Mouse (Mus musculus) thymus, adult 18-20 months (tissue): ENCODE results near the gene Vps37b.

Experiments
- DNase-seq, 2 experiments: peaks; one replicate each; pipeline ENCODE4 v3.0.0; 2022; ENCODE audit warnings: mixed read lengths in 2 of 2

The Vps37b gene

DNA sequence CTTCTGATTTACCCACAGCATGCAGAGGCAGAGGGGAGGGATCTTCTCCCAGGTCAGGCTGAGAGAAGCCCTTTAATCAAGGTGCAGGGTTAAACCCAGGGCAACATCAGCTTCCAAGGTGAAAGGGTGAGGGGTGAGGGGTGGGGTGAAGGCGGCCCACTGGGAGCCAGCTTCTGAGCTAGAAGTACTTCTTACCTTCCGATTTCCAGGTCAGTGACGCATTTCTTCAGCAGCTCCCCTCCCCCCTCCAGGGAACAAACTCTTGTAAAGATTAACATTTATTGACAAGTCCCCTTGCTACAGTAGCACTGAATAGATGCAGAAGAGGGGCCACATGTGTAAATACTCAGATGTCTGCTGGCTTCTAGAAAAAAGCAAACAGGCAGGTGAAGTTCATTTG, 54.8 kb downstream of the Vps37b start:
- DNase-seq, result no peak

DNA sequence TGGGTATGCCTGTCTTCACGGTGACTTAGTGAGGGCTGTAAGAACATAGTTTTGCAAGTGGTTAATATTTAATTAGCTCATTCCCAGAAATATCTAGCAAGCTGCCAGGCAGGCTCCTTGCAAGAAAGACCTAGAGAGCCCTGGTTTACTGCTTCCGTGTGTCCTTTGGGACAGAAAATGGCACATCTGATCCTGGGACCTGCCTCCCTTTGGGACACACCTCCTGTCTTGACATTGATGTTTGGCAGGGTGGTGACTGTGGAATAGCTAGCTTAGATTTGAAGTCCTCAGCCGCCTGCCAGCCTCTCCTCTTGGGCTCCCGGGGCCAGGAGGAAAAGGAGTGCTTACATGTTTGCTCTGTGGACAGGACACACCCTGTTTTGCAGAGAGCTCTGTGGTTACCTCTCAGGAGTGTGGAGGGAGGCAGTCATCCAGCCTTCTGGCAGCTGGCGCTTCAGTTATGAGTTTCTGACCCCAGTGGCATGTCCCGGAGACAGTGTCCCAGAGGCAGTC, 56.3 kb downstream of the Vps37b start:
- no peak for DNase-seq

DNA sequence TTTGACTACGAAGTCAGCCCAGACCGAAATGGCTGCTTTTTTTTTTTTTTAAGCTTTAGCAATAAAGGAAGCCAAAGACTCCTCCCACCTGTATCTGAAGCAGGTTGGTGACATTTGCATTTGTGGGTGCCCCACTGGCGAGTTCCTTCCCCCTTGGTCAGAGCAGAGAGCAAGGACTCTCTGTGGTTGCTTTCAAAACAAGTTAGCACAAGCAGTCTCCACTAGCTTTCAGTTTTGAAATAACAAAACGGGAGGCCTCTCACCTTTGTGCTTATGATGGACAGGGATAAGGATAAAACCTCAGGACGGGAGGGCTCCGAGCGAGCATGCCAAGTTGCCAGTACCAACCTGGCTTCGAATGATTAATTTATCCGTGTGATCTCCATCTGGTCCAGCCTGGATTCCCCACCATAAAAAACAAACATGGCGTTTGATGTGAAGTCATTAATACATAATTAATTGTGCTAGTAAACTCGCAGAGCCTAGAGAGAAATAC, 57.4 kb downstream of the Vps37b start:
- DNase-seq, result peak in 1 of 2 experiments; percentile 39

DNA sequence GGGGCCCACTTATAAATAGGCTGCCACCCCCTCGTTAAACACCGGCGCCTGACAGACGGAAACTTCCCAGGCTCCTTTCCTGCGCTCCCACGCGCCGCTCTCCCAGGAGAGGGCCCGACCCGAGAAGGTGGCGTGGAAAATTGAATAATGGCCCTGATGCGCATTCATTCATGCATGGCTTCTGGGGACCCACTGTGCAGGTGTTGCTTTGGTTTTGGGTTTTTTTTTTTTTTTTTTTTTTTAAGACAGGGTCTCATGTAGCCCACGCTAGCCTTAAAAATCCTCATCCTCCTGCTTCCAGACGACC, 57.9 kb downstream of the Vps37b start:
- DNase-seq, result no peak

DNA sequence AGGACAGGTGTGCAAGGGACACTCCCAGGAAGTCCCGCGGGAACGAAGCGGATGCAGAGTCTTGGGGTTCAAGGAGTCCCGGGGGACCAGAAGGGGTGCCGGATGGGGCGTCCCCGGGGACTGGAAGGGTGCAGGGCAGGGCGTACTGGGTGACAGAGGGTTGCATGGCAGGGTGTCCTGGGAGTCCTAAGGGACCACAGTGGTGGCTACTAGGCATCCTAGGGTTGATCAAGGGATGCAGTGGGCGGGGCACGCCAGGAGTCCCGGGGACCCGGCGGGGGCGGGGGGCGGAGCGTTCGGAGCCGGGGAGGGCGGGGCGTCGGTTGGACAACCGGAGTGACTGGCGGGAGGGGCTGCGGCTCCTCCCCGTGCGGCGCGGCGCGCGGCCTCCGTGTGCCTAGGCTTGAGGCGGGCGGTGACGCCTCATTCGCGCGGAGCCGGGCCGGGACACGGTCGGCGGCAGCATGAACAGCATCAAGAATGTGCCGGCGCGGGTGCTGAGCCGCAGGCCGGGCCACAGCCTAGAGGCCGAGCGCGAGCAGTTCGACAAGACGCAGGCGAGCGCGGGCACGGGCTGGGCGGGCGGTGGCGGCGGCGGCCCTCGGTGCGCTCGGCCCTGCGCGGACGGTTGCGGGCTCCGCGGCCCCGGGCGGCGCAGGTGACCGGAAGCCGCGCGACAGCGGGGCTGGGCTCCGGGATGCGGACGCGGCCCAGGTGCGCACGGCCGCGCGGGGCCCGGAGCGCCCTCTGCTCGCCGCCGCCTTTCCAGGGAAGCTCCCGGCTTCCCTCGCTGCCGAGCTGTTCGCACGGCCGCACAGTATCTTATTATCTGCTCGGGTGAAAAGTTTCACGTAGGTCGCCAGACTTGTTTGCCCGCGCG, 58.5 kb downstream of the Vps37b start, which contains the start of gene Hip1r:
Hip1r (plus strand) TSS at position 330 of the 880 bp plus-strand sequence.
- DNase-seq, result peak; percentile 50 to 72

DNA sequence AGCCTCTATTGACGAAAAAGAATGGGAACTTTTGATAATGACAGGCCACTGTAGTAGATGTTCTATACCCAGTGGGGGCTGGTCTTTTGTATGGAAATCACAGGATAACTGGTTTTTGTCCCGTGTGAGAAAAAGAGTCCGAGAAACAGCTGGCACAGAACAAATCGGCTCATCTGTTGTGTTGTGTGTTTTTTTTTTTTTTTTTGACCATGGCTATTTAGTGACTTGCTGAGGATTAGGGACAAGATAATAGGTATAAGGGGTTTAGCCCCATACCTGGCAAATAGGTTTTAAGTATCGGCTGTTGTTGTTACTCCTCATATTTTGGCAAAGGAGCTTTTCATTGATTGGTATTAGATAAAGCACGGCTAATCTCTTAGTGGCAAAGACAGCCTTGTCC, 59.6 kb downstream of the Vps37b start:
- DNase-seq, result no peak

DNA sequence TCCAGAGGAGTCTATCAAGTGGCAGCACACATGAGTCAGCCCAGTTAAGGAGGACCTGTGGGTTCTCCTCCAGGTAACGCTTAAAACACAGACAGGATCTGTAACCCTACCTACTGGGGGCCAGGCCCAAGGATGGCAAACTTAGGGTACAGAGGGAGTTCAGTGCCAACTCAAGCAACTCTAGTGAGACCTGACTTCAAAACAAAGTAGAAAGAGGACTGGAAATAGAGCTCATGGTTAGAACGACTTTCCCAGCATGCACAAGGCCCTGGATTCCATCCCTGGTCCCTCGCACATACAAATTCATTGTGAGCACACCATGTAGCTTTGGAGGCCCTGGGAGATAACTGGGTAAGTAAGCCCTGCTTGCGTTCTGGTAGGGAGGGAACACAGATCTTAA, 61.5 kb downstream of the Vps37b start:
- no peak for DNase-seq

DNA sequence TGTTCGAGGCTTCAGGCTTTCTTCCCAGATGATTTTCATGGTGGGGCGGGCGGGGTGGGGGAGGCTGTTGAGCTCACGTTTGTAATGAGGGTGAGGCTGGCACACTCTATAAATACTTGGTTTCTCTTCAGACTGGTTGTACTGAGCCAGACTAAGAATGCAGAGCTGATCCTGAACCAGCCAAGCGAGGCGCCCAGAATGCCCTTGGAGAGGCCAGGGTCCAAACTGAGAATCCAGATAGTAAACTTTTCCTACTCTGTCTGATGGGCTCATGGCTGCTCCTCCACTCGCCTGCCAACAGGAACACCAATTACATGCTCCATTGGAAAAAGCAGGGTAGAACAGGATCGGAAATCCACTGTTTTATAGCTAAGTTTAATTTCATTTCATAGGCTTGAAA, 62.9 kb downstream of the Vps37b start:
- no peak for DNase-seq

DNA sequence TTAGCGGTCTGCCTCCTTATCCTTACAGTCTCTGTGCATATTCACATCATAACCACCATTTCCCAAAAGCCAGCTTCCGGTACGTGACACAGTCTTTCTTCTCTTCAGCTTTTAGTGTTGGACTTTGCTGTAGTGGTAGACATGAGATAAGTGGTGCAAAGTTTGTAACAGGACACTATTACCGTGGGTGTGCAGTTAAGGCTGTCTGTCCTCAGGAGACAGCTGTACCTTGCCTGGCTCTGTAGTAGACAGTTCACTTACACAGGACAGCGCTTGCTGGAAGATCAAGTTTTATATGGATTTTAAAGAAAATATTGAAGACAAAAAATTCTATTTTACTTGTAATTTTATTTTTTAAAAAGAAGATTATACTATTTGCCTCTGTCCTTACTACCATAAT, 63.6 kb downstream of the Vps37b start:
- DNase-seq, result no peak

DNA sequence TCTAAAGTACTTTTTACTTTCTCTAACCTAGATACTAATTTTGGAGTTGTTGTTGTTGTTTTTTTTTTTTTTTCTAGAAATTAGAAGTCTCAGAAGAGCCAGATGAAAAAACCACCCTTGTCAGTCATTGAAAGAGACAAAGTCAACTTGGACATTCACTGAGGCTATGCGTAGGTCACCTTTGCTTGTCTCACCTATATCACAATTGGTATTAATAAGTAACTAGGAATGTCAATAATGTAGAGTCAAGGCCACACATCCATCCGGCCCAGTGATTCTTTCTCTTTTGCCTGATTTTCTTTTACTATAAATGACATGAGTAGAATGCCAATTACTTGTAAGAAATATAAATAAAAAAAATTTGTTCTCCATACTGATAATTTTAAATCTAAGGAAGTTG, 65.3 kb downstream of the Vps37b start:
- no peak for DNase-seq

DNA sequence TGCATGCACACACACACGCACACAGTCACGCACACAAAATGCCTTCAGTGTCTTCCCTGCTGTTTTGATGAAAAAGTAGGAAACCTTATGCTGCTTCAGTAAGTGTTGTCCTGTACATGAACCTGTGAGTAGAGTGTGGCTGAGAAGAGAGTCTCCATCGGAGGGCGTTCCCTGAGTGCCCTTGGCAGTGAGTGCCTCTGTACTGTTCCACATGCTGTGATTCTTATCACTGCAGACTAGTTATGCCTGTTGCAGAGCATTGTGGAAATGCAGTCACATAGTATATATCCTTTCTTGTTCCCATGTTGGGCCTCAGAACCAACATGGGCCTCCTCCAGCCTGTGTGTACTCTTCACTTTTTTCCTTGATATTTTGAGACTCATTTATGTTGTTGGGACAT, 67.9 kb downstream of the Vps37b start:
- DNase-seq, result no peak

DNA sequence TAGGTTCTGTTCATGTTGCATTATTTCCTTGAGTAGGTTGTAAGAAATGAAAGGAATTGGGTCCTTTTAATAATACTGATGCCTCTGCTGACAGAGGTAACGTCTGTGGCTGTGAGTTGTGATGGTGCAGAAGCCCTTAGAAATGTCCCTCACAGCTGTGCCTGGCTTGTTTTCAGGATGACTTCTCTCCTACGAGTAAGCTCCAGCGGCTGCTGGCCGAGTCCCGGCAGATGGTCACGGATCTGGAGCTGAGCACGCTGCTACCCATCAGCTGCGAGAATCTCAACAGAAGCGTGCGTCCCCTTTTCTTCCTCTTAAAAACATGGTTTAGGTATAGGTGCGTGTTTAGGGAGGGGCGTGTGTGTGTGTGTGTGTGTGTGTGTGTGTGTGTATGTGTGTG, 71.0 kb downstream of the Vps37b start:
- no peak for DNase-seq

DNA sequence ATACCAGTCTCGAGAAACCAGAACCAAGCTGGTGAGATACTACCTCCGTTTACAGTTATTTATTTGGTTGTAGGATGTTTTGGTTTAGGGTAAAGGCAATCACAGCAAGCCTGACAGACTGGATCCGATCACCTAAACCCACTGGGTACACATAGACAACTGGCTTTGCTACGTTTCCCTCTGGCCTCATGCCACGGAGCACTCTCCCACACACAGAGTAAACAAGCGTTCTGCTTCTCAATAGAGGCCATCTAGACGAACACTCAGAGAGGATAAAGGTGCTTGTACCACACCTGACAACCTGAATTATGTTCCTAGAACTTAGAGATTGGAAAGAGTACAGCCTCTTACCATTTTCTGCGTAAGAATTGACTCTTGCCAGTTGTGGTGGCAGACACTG, 71.9 kb downstream of the Vps37b start:
- DNase-seq, result no peak

DNA sequence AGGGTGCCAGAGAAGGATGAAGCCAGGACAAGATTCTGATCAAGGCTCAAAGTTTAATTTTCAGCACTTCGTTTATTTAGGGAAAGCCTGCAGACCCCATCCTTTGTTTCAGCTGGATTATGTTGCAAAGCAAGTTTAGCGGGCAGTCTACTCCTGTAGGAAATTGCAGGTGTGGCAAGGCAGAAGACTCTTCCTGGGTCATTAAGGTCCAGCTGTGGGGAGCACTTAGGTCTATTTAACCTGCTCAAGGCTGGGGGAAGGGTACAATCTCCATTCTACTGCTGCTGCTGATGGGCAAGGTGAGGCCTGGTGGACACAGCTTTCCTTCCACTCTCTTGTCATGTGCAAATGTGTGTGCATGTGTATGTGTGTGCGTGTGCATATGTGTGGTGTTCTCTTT, 73.1 kb downstream of the Vps37b start:
- no peak for DNase-seq

DNA sequence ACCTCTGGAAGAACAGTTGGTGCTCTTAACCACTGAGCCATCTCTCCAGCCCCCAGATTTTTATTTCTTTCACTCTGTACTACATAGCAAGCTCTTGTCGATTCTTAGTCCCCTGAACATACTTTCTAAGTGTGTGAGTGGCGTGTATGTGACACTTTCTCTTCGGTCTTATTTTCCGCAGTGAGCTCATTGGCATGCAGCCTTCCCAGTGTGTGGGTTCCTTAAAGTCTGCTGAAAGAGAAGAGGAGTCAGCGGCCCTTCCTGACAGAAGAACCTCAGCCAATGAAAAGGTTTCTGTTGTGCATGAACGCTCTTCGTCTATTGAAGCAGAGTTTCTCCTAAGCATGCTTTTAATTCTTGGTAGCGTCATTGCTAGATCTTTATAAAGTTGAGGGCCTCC, 74.9 kb downstream of the Vps37b start:
- no peak for DNase-seq
